26 mouse cellular contexts compared by ENCODE assay signal in genomic region chr10:67906063-67906462, GRCm38 (mm10).
"Had no signal": no experiment of that assay in that cellular context is flagged by ENCODE, and none has a peak within 500 bp of the region (broad histone marks: within the 10 kb centered on the region; RNA-seq: fewer than 3 reads in every experiment).

No protein-coding gene starts in this region.

- H3K9ac ChIP-seq: heart, embryonic 12.5 days; hindbrain, embryonic 12.5 days; hindbrain, embryonic 14.5 days; intestine, embryonic 15.5 days; limb, embryonic 12.5 days; liver, embryonic 13.5 days; liver, embryonic 15.5 days had no signal

- H3K4me1 ChIP-seq: heart, embryonic 10.5 days; heart, embryonic 12.5 days; hindbrain, embryonic 10.5 days; hindbrain, embryonic 12.5 days; intestine, embryonic 15.5 days; limb, embryonic 10.5 days; limb, embryonic 12.5 days; liver, embryonic 13.5 days; liver, embryonic 15.5 days had no signal

- H3K27ac ChIP-seq: gastrocnemius, adult 2 months; heart, adult 2 months; heart, embryonic 10.5 days; hindbrain, embryonic 10.5 days; hindbrain, embryonic 12.5 days; hindbrain, embryonic 14.5 days; intestine, embryonic 15.5 days; limb, embryonic 10.5 days; limb, embryonic 12.5 days; liver, embryonic 13.5 days; liver, embryonic 15.5 days had no signal

- DNase-seq: gastrocnemius, adult 2 months; gastrocnemius, postnatal 10 days; gastrocnemius, postnatal 25 days; heart, adult 2 months; heart, postnatal 10 days; heart, postnatal 4 days; kidney, adult 18-20 months; kidney, adult 8-10 months; kidney, postnatal 10 days; kidney, postnatal 25 days; kidney, postnatal 4 days; liver; liver, embryonic 13.5 days had no signal

- H3K4me3 ChIP-seq: gastrocnemius, adult 2 months; heart, adult 2 months; heart, embryonic 10.5 days; heart, embryonic 12.5 days; hindbrain, embryonic 10.5 days; hindbrain, embryonic 12.5 days; intestine, embryonic 15.5 days; limb, embryonic 10.5 days; limb, embryonic 12.5 days; liver, embryonic 13.5 days; liver, embryonic 15.5 days had no signal

- ATAC-seq: hindbrain, embryonic 16.5 days; inflammation-experienced regulatory T-cells, adult 6 months; intestine, embryonic 15.5 days; intestine, postnatal 0 days had no signal

- H3K36me3 ChIP-seq: heart, embryonic 10.5 days; heart, embryonic 12.5 days; hindbrain, embryonic 12.5 days; intestine, embryonic 15.5 days; limb, embryonic 10.5 days; liver, embryonic 13.5 days; liver, embryonic 15.5 days had no signal

- H3K27me3 ChIP-seq: heart, embryonic 12.5 days; hindbrain, embryonic 12.5 days; intestine, embryonic 15.5 days; limb, embryonic 12.5 days had no signal

- H3K9me3 ChIP-seq: heart, embryonic 10.5 days; heart, embryonic 12.5 days; hindbrain, embryonic 10.5 days; intestine, embryonic 15.5 days; limb, embryonic 10.5 days; limb, embryonic 12.5 days; liver, embryonic 13.5 days; liver, embryonic 15.5 days had no signal

- H3K4me2 ChIP-seq: heart, embryonic 12.5 days; hindbrain, embryonic 12.5 days; hindbrain, embryonic 14.5 days; intestine, embryonic 15.5 days; limb, embryonic 12.5 days; liver, embryonic 11.5 days; liver, embryonic 13.5 days; liver, embryonic 15.5 days had no signal
